Mouse (Mus musculus) hindbrain, embryonic 14.5 days (tissue): ENCODE results near the gene Kcne2. TPM values are rescaled to one million over a fixed set of nuclear protein-coding genes. Genes with fewer than 3 reads are reported as not detected.

Source experiments
- ATAC-seq: fragments of 200-750 bp; cut with Nextera tagmentation; 2 replicates; pipeline ENCODE4 v1.8.0; 2017; ENCODE audit warnings: moderate number of reproducible peaks, mild to moderate bottlenecking, moderate TSS enrichment, moderate library complexity; ENCODE audit not compliant: low FRiP score
- DNase-seq: peaks from one replicate; pipeline ENCODE4 v3.0.0-alpha.2; 2015; ENCODE audit warnings: low spot score
- H3K27ac ChIP-seq: fragments of 300-500 bp; sonication (generic); 2 replicates; pipeline ENCODE4 v1.5.1; 2014; ENCODE audit warnings: mild to moderate bottlenecking, moderate library complexity
- H3K27me3 ChIP-seq: fragments of 300-500 bp; sonication (generic); 2 replicates; pipeline ENCODE4 v1.6.1; 2014; ENCODE audit warnings: mild to moderate bottlenecking, low read length, mixed read lengths; ENCODE audit not compliant: control insufficient read depth, insufficient read depth
- H3K36me3 ChIP-seq: fragments of 300-500 bp; sonication (generic); replicated peaks from 2 replicates; pipeline ENCODE4 v1.6.1; 2014; ENCODE audit not compliant: control insufficient read depth, insufficient read depth
- H3K4me1 ChIP-seq: fragments of 300-500 bp; sonication (generic); replicated peaks from 2 replicates; pipeline ENCODE4 v1.6.1; 2014; ENCODE audit warnings: antibody characterized with exemption, low read length, mixed read lengths; ENCODE audit not compliant: control insufficient read depth, insufficient read depth
- H3K4me2 ChIP-seq: fragments of 300-500 bp; sonication (generic); replicated peaks from 2 replicates; pipeline ENCODE4 v1.6.1; 2014; ENCODE audit warnings: mild to moderate bottlenecking, moderate library complexity
- H3K4me3 ChIP-seq: fragments of 300-500 bp; sonication (generic); replicated peaks from 2 replicates; pipeline ENCODE4 v1.5.1; 2014; ENCODE audit warnings: mild to moderate bottlenecking, low read length
- H3K9ac ChIP-seq: fragments of 300-500 bp; sonication (generic); 2 replicates; pipeline ENCODE4 v1.6.1; 2014
- H3K9me3 ChIP-seq: fragments of 300-500 bp; sonication (generic); 2 replicates; pipeline ENCODE4 v1.6.1; 2016; ENCODE audit warnings: low read length; ENCODE audit not compliant: control insufficient read depth
- WGBS: fragments of 180-500 bp; shearing (Covaris S2); extraction: QIAGEN DNeasy Blood & Tissue Kit; methylation state at CpG from one replicate; pipeline ENCODE4 v1.1.7; 2014; 5-methylcytosine and 5-hydroxymethylcytosine counted together
- polyA plus RNA-seq: library from polyadenylated mRNA; unstranded; fragments of >200 nt; fragmentation: Nextera tagmentation; extraction: Ambion mirVana; gene quantifications from 2 replicates; pipeline ENCODE4 v1.2.1, GENCODE M21; 2014

Kcne2 gene
- 32.3 and 53.8 TPM in 2 replicates for polyA plus RNA-seq

- 75% methylated on average over 10 of the region's 10 CpGs for WGBS
- H3K9ac ChIP-seq, result no peak within 1 kb of the TSS
- no peaks in the 10 kb centered on the region for H3K27me3 ChIP-seq
- no peak within 1 kb of the TSS for H3K4me3 ChIP-seq
- H3K4me1 ChIP-seq, result no peaks in the 10 kb centered on the region
- DNase-seq (no peak), ATAC-seq (no peak)
- H3K4me2 ChIP-seq, result no peak within 1 kb of the TSS
- H3K36me3 ChIP-seq, result no peaks in the 10 kb centered on the region
- H3K9me3 ChIP-seq, result no peaks in the 10 kb centered on the region
- no peak within 1 kb of the TSS for H3K27ac ChIP-seq
Observed at GRCm38 (mm10) chr16:92292101-92292500, at the start of gene Kcne2. Gene Kcne2 (plus strand): TSS chr16:92292389.

- H3K4me2 ChIP-seq, result no peak overlapping the region
- WGBS, result 40% methylated on average over 2 of the region's 2 CpGs
- no peaks in the 10 kb centered on the region for H3K27me3 ChIP-seq
- no peak overlapping the region for H3K27ac ChIP-seq
- H3K36me3 ChIP-seq, result no peaks in the 10 kb centered on the region
- no peak overlapping the region for H3K4me3 ChIP-seq
- ATAC-seq, result no peak
- H3K9me3 ChIP-seq, result no peaks in the 10 kb centered on the region
- no peak overlapping the region for H3K9ac ChIP-seq
- no peak for DNase-seq
- no peaks in the 10 kb centered on the region for H3K4me1 ChIP-seq
Observed at GRCm38 (mm10) chr16:92245909-92246308, 46.3 kb upstream of the Kcne2 start.

- no peak for ATAC-seq
- H3K9me3 ChIP-seq, result no peaks in the 10 kb centered on the region
- H3K4me1 ChIP-seq, result no peaks in the 10 kb centered on the region
- no peaks in the 10 kb centered on the region for H3K27me3 ChIP-seq
- H3K4me3 ChIP-seq, result no peak overlapping the region
- no peaks in the 10 kb centered on the region for H3K36me3 ChIP-seq
- no peak overlapping the region for H3K9ac ChIP-seq
- no peak overlapping the region for H3K27ac ChIP-seq
- H3K4me2 ChIP-seq, result no peak overlapping the region
- DNase-seq, result no peak
- WGBS, result 56% methylated on average over 2 of the region's 2 CpGs
Observed at GRCm38 (mm10) chr16:92246974-92247373, 45.2 kb upstream of the Kcne2 start.

GRCm38 (mm10) chr16:92247700-92248099 lies 44.5 kb upstream of the Kcne2 start:
- Histone ChIP-seq H3K36me3 (no peaks in the 10 kb centered on the region), H3K27me3 (no peaks in the 10 kb centered on the region), H3K9me3 (no peaks in the 10 kb centered on the region), H3K4me1 (no peaks in the 10 kb centered on the region), H3K27ac (no peak overlapping the region), H3K9ac (no peak overlapping the region), H3K4me2 (no peak overlapping the region), H3K4me3 (no peak overlapping the region)
- 87% methylated on average over 11 of the region's 11 CpGs for WGBS
- DNase-seq, result no peak
- ATAC-seq, result no peak

GRCm38 (mm10) chr16:92249681-92250080 lies 42.5 kb upstream of the Kcne2 start:
- WGBS, result 92% methylated on average over 3 of the region's 3 CpGs
- Histone ChIP-seq H3K4me1 (0 out of 2 replicates have a peak, but pooled peaks cover 3% of the 10 kb centered on the region), H3K9me3 (no peaks in the 10 kb centered on the region), H3K4me3 (no peak overlapping the region), H3K27ac (no peak overlapping the region), H3K27me3 (no peaks in the 10 kb centered on the region), H3K4me2 (no peak overlapping the region), H3K9ac (no peak overlapping the region), H3K36me3 (no peaks in the 10 kb centered on the region)
- no peak for DNase-seq
- ATAC-seq, result no peak

- 0 out of 2 replicates have a peak, but pooled peaks cover 3% of the 10 kb centered on the region for H3K4me1 ChIP-seq
- ATAC-seq, result no peak
- DNase-seq, result no peak
- no peaks in the 10 kb centered on the region for H3K9me3 ChIP-seq
- no peak overlapping the region for H3K27ac ChIP-seq
- H3K27me3 ChIP-seq, result no peaks in the 10 kb centered on the region
- no peaks in the 10 kb centered on the region for H3K36me3 ChIP-seq
- no peak overlapping the region for H3K4me2 ChIP-seq
- no peak overlapping the region for H3K4me3 ChIP-seq
- 94% methylated on average over 5 of the region's 5 CpGs for WGBS
- no peak overlapping the region for H3K9ac ChIP-seq
Observed at GRCm38 (mm10) chr16:92250452-92250851, 41.7 kb upstream of the Kcne2 start.

- H3K36me3 ChIP-seq, result no peaks in the 10 kb centered on the region
- ATAC-seq (no peak), DNase-seq (no peak)
- 70% methylated on average over 3 of the region's 3 CpGs for WGBS
- H3K9me3 ChIP-seq, result no peaks in the 10 kb centered on the region
- H3K27me3 ChIP-seq, result no peaks in the 10 kb centered on the region
- H3K4me3 ChIP-seq, result no peak overlapping the region
- no peak overlapping the region for H3K9ac ChIP-seq
- no peak overlapping the region for H3K27ac ChIP-seq
- no peak overlapping the region for H3K4me2 ChIP-seq
- H3K4me1 ChIP-seq, result 0 out of 2 replicates have a peak, but pooled peaks cover 3% of the 10 kb centered on the region
Observed at GRCm38 (mm10) chr16:92254316-92254715, 37.9 kb upstream of the Kcne2 start.

GRCm38 (mm10) chr16:92267861-92268260 lies 24.3 kb upstream of the Kcne2 start:
- Histone ChIP-seq H3K4me1 (no peaks in the 10 kb centered on the region), H3K27me3 (no peaks in the 10 kb centered on the region), H3K4me2 (no peak overlapping the region), H3K9ac (no peak overlapping the region), H3K4me3 (no peak overlapping the region), H3K27ac (no peak overlapping the region), H3K9me3 (no peaks in the 10 kb centered on the region), H3K36me3 (no peaks in the 10 kb centered on the region)
- DNase-seq (no peak), ATAC-seq (no peak)
- 81% methylated on average over 12 of the region's 12 CpGs for WGBS

GRCm38 (mm10) chr16:92274516-92274915 lies 17.7 kb upstream of the Kcne2 start:
- no peak overlapping the region for H3K4me2 ChIP-seq
- no peak for ATAC-seq
- 81% methylated on average over 5 of the region's 5 CpGs for WGBS

GRCm38 (mm10) chr16:92275526-92275925 lies 16.7 kb upstream of the Kcne2 start:
- DNase-seq, result no peak
- 87% methylated on average over 4 of the region's 4 CpGs for WGBS
- no peaks in the 10 kb centered on the region for H3K27me3 ChIP-seq

More at GRCm38 (mm10) chr16:92274516-92274915, 17.7 kb upstream of the Kcne2 start:
- Histone ChIP-seq H3K27ac (no peak overlapping the region), H3K9me3 (no peaks in the 10 kb centered on the region), H3K27me3 (no peaks in the 10 kb centered on the region), H3K9ac (no peak overlapping the region), H3K4me1 (no peaks in the 10 kb centered on the region), H3K36me3 (no peaks in the 10 kb centered on the region), H3K4me3 (no peak overlapping the region)
- no peak for DNase-seq

More at GRCm38 (mm10) chr16:92275526-92275925, 16.7 kb upstream of the Kcne2 start:
- Histone ChIP-seq H3K27ac (no peak overlapping the region), H3K4me3 (no peak overlapping the region), H3K9ac (no peak overlapping the region), H3K4me1 (no peaks in the 10 kb centered on the region), H3K4me2 (no peak overlapping the region), H3K9me3 (no peaks in the 10 kb centered on the region), H3K36me3 (no peaks in the 10 kb centered on the region)
- no peak for ATAC-seq
